Mouse (Mus musculus): ENCODE results near the gene Pick1.

DNA sequence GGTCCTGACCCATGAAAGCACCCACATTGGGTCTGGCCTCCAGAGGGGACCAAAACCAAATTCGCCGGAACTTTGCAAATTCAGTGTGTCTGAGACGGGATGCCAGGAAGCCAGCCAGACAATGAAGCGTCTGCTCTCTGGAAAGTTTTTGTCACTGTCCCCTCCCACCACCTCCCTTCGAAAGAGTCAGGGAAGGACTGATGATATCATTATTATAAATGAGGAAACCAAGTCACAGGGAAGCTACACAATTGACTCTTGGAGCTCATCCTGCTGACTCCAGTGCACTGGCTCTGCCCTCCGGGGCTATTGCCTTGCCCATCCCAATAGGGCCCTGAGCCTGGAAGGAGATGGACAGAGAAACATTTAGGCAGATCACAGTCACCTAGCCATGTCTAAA is 15.4 kb upstream of the Pick1 start:
- no peak for TF ChIP-seq CTCF (conservative IDR thresholded peaks at IDR 0.05; ENCODE audit: insufficient read depth, insufficient read length, low read depth, low read length)
- no peak for TF ChIP-seq POLR2A (IDR thresholded peaks at IDR 0.05; ENCODE audit: low read depth, low read length)

Measured in kidney, adult 2 months (tissue).